Mouse (Mus musculus): Measurements from ENCODE around the gene Mb. TPM values are rescaled to one million over a fixed set of nuclear protein-coding genes. Genes with fewer than 3 reads are reported as not detected.

The Mb gene
- total and polyA plus RNA-seq, 3 experiments, result 16,399 to 20,311 (median 17,740) TPM

- 36% methylated on average over 6 of the region's 6 CpGs for WGBS
- peak overlapping the region; percentile 49 for H3K9ac ChIP-seq (ENCODE audit: low read depth, low read length)
Measured at GRCm38 (mm10) chr15:77018740-77019340, 31.6 kb downstream of the Mb start.

GRCm38 (mm10) chr15:77017897-77018296 lies 32.6 kb downstream of the Mb start:
- no peaks in the 10 kb centered on the region; the same call in 1 of the 2 replicates for H3K36me3 ChIP-seq (ENCODE audit: control insufficient read depth, insufficient read depth, low read length)
- peak overlapping the region; percentile 93 for H3K27ac ChIP-seq
- intact Hi-C loops (cut with DNase I), result no loop called here
- H3K4me3 ChIP-seq, result no peak overlapping the region
- no peaks in the 10 kb centered on the region for H3K27me3 ChIP-seq (ENCODE audit: control insufficient read depth, insufficient read depth, low read length)
- TF ChIP-seq POLR2A (IDR thresholded peaks at IDR 0.05; ENCODE audit: insufficient read depth, low read depth, low read length) (no peak; the same call in 1 of the 2 replicates), EP300 (IDR thresholded peaks at IDR 0.05; ENCODE audit: insufficient read depth, low read depth, low read length) (no peak), CTCF (IDR thresholded peaks at IDR 0.05) (no peak)
- no peaks in the 10 kb centered on the region for H3K79me2 ChIP-seq (replicated peaks; ENCODE audit: control insufficient read depth, insufficient read depth, low read length)
- peak in 1 of 2 experiments; percentile 15 for DNase-seq
- peaks cover 9% of the 10 kb centered on the region for H3K4me1 ChIP-seq (ENCODE audit: control insufficient read depth, insufficient read depth, low read length)
- H3K9ac ChIP-seq (ENCODE audit: low read depth, low read length), result peak overlapping the region; percentile 18; the same call in 1 of the 2 replicates

More at GRCm38 (mm10) chr15:77018740-77019340, 31.6 kb downstream of the Mb start:
- intact Hi-C loops (cut with DNase I), result no loop called here
- Histone ChIP-seq H3K27me3 (ENCODE audit: control insufficient read depth, insufficient read depth, low read length) (no peaks in the 10 kb centered on the region), H3K4me1 (ENCODE audit: control insufficient read depth, insufficient read depth, low read length) (peaks cover 12% of the 10 kb centered on the region), H3K36me3 (ENCODE audit: control insufficient read depth, insufficient read depth, low read length) (no peaks in the 10 kb centered on the region; the same call in 1 of the 2 replicates), H3K4me3 (peak overlapping the region; percentile 30), H3K27ac (peak overlapping the region; percentile 93), H3K79me2 (replicated peaks; ENCODE audit: control insufficient read depth, insufficient read depth, low read length) (no peaks in the 10 kb centered on the region)
- peak in 1 of 2 experiments; percentile 45 for DNase-seq
- TF ChIP-seq EP300 (IDR thresholded peaks at IDR 0.05; ENCODE audit: insufficient read depth, low read depth, low read length), result no peak
- TF ChIP-seq CTCF (IDR thresholded peaks at IDR 0.05), result peak; percentile 68
- TF ChIP-seq POLR2A (IDR thresholded peaks at IDR 0.05; ENCODE audit: insufficient read depth, low read depth, low read length), result no peak; the same call in 1 of the 2 replicates

- Histone ChIP-seq H3K9ac (ENCODE audit: low read depth, low read length) (no peak overlapping the region; the same call in 1 of the 2 replicates), H3K4me3 (no peak overlapping the region), H3K36me3 (ENCODE audit: control insufficient read depth, insufficient read depth, low read length) (no peaks in the 10 kb centered on the region; the same call in 1 of the 2 replicates), H3K79me2 (replicated peaks; ENCODE audit: control insufficient read depth, insufficient read depth, low read length) (no peaks in the 10 kb centered on the region), H3K27ac (peak overlapping the region; percentile 93), H3K4me1 (ENCODE audit: control insufficient read depth, insufficient read depth, low read length) (peaks cover 9% of the 10 kb centered on the region), H3K27me3 (ENCODE audit: control insufficient read depth, insufficient read depth, low read length) (no peaks in the 10 kb centered on the region)
- no peak for DNase-seq
- peak; percentile 42 for TF ChIP-seq POLR2A (IDR thresholded peaks at IDR 0.05; ENCODE audit: insufficient read depth, low read depth, low read length)
- 0 out of 2 replicates have a peak, but pooled peaks have one; percentile 73 for TF ChIP-seq EP300 (IDR thresholded peaks at IDR 0.05; ENCODE audit: insufficient read depth, low read depth, low read length)
- no peak for TF ChIP-seq CTCF (IDR thresholded peaks at IDR 0.05)
- WGBS, result 79% methylated on average over 6 of the region's 6 CpGs
- intact Hi-C loops (cut with DNase I), result no loop called here
Measured at GRCm38 (mm10) chr15:77016509-77016908, 34.0 kb downstream of the Mb start.

GRCm38 (mm10) chr15:77014985-77015384 lies 35.5 kb downstream of the Mb start:
- Histone ChIP-seq H3K36me3 (ENCODE audit: control insufficient read depth, insufficient read depth, low read length) (no peaks in the 10 kb centered on the region; the same call in 1 of the 2 replicates), H3K9ac (ENCODE audit: low read depth, low read length) (no peak overlapping the region; the same call in 1 of the 2 replicates), H3K4me1 (ENCODE audit: control insufficient read depth, insufficient read depth, low read length) (peaks cover 9% of the 10 kb centered on the region), H3K4me3 (no peak overlapping the region), H3K27ac (peak overlapping the region; percentile 91), H3K79me2 (replicated peaks; ENCODE audit: control insufficient read depth, insufficient read depth, low read length) (no peaks in the 10 kb centered on the region), H3K27me3 (ENCODE audit: control insufficient read depth, insufficient read depth, low read length) (no peaks in the 10 kb centered on the region)
- intact Hi-C loops (cut with DNase I), result no loop called here
- DNase-seq, result peak; percentile 68 to 84
- TF ChIP-seq EP300 (IDR thresholded peaks at IDR 0.05; ENCODE audit: insufficient read depth, low read depth, low read length) (peak; percentile 96), CTCF (IDR thresholded peaks at IDR 0.05) (no peak), POLR2A (IDR thresholded peaks at IDR 0.05; ENCODE audit: insufficient read depth, low read depth, low read length) (peak; percentile 81)
- 26% methylated on average over 4 of the region's 4 CpGs for WGBS

- no peaks in the 10 kb centered on the region for H3K79me2 ChIP-seq (replicated peaks; ENCODE audit: control insufficient read depth, insufficient read depth, low read length)
- no peak overlapping the region for H3K4me3 ChIP-seq
- H3K27me3 ChIP-seq (ENCODE audit: control insufficient read depth, insufficient read depth, low read length), result no peaks in the 10 kb centered on the region
- no peaks in the 10 kb centered on the region; the same call in 1 of the 2 replicates for H3K36me3 ChIP-seq (ENCODE audit: control insufficient read depth, insufficient read depth, low read length)
- 6% methylated on average over 6 of the region's 6 CpGs for WGBS
- peak overlapping the region; percentile 20 for H3K9ac ChIP-seq (ENCODE audit: low read depth, low read length)
- H3K27ac ChIP-seq, result peak overlapping the region; percentile 91
- TF ChIP-seq CTCF (IDR thresholded peaks at IDR 0.05), result no peak
- TF ChIP-seq POLR2A (IDR thresholded peaks at IDR 0.05; ENCODE audit: insufficient read depth, low read depth, low read length), result no peak
- TF ChIP-seq EP300 (IDR thresholded peaks at IDR 0.05; ENCODE audit: insufficient read depth, low read depth, low read length), result no peak
- H3K4me1 ChIP-seq (ENCODE audit: control insufficient read depth, insufficient read depth, low read length), result peaks cover 9% of the 10 kb centered on the region
- intact Hi-C loops (cut with DNase I), result no loop called here
- DNase-seq, result peak in 1 of 2 experiments; percentile 42
Measured at GRCm38 (mm10) chr15:77014431-77014830, 36.0 kb downstream of the Mb start.

GRCm38 (mm10) chr15:77013753-77014241 lies 36.7 kb downstream of the Mb start:
- Histone ChIP-seq H3K9ac (ENCODE audit: low read depth, low read length) (peak overlapping the region; percentile 56), H3K27ac (peak overlapping the region; percentile 91), H3K4me1 (ENCODE audit: control insufficient read depth, insufficient read depth, low read length) (peaks cover 11% of the 10 kb centered on the region), H3K4me3 (peak overlapping the region; percentile 26), H3K27me3 (ENCODE audit: control insufficient read depth, insufficient read depth, low read length) (no peaks in the 10 kb centered on the region), H3K79me2 (replicated peaks; ENCODE audit: control insufficient read depth, insufficient read depth, low read length) (no peaks in the 10 kb centered on the region), H3K36me3 (ENCODE audit: control insufficient read depth, insufficient read depth, low read length) (no peaks in the 10 kb centered on the region; the same call in 1 of the 2 replicates)
- WGBS, result 10% methylated on average over 15 of the region's 15 CpGs
- TF ChIP-seq POLR2A (IDR thresholded peaks at IDR 0.05; ENCODE audit: insufficient read depth, low read depth, low read length) (peak; percentile 77), CTCF (IDR thresholded peaks at IDR 0.05) (no peak), EP300 (IDR thresholded peaks at IDR 0.05; ENCODE audit: insufficient read depth, low read depth, low read length) (peak; percentile 96)
- intact Hi-C loops (cut with DNase I), result no loop called here
- DNase-seq, result peak; percentile 63 to 81

Measured in heart, adult 2 months (tissue).